Mouse (Mus musculus): Measurements from ENCODE around the gene Wfdc21.

Gene Wfdc21

GRCm38 (mm10) chr11:83746681-83747080 lies at the start of gene Wfdc21:
TSS of gene Wfdc21 (plus strand) at chr11:83746940.
- no peak within 1 kb of the TSS for H3K4me3 ChIP-seq (replicated peaks; ENCODE audit: low read length)
- H3K36me3 ChIP-seq (ENCODE audit: insufficient read depth, low read length), result no peaks in the 10 kb centered on the region
- H3K4me1 ChIP-seq (replicated peaks; ENCODE audit: low read depth, low read length), result no peaks in the 10 kb centered on the region
- TF ChIP-seq POU5F1 (IDR thresholded peaks at IDR 0.05; ENCODE audit: borderline replicate concordance, low read length) (no peak), NANOG (IDR thresholded peaks at IDR 0.05; ENCODE audit: borderline replicate concordance, low read length) (no peak), CTCF (conservative IDR thresholded peaks at IDR 0.05; ENCODE audit: low read length) (no peak)
- H3K9me3 ChIP-seq (ENCODE audit: low read length), result peaks cover 12% of the 10 kb centered on the region
- peaks cover 15% of the 10 kb centered on the region for H3K27me3 ChIP-seq (ENCODE audit: insufficient read depth, low read length)

GRCm38 (mm10) chr11:83703705-83704104 lies 43.0 kb upstream of the Wfdc21 start, which contains the start of gene Wfdc17:
TSS of gene Wfdc17 (plus strand) at chr11:83703991.
- no peaks in the 10 kb centered on the region for H3K9me3 ChIP-seq (ENCODE audit: low read length)
- H3K36me3 ChIP-seq (ENCODE audit: insufficient read depth, low read length), result no peaks in the 10 kb centered on the region
- TF ChIP-seq CTCF (conservative IDR thresholded peaks at IDR 0.05; ENCODE audit: low read length), result no peak
- TF ChIP-seq POU5F1 (IDR thresholded peaks at IDR 0.05; ENCODE audit: borderline replicate concordance, low read length), result no peak
- TF ChIP-seq NANOG (IDR thresholded peaks at IDR 0.05; ENCODE audit: borderline replicate concordance, low read length), result no peak
- H3K4me3 ChIP-seq (replicated peaks; ENCODE audit: low read length), result no peak within 1 kb of the TSS
- H3K4me1 ChIP-seq (replicated peaks; ENCODE audit: low read depth, low read length), result no peaks in the 10 kb centered on the region
- no peaks in the 10 kb centered on the region for H3K27me3 ChIP-seq (ENCODE audit: insufficient read depth, low read length)

DNA sequence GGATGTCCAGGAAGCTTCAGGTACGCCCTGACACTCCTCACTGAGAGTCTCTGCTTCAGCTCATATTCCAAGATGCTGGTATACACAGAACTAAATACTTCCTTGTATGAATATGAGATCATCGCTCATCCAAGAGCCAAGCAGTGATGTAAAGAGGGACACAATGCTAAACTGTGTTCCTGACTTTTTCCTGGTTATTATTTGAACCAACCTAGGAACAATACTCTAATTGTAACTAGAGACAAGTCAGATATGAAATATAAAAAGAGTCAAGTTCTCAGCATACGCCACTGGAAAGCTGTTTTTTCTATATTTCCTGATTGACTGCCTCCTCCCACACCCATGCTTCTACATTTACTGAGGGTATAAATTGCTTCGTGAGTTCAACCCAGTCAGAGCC lies 38.0 kb upstream of the Wfdc21 start, which contains the start of gene Wfdc18:
Wfdc18 (plus strand) TSS at position 301 of the 400 bp plus-strand sequence.
- H3K36me3 ChIP-seq (ENCODE audit: insufficient read depth, low read length), result no peaks in the 10 kb centered on the region
- H3K4me3 ChIP-seq (replicated peaks; ENCODE audit: low read length), result no peak within 1 kb of the TSS
- H3K9me3 ChIP-seq (ENCODE audit: low read length), result no peaks in the 10 kb centered on the region
- no peaks in the 10 kb centered on the region for H3K4me1 ChIP-seq (replicated peaks; ENCODE audit: low read depth, low read length)
- no peak for TF ChIP-seq CTCF (conservative IDR thresholded peaks at IDR 0.05; ENCODE audit: low read length)
- no peaks in the 10 kb centered on the region for H3K27me3 ChIP-seq (ENCODE audit: insufficient read depth, low read length)

DNA sequence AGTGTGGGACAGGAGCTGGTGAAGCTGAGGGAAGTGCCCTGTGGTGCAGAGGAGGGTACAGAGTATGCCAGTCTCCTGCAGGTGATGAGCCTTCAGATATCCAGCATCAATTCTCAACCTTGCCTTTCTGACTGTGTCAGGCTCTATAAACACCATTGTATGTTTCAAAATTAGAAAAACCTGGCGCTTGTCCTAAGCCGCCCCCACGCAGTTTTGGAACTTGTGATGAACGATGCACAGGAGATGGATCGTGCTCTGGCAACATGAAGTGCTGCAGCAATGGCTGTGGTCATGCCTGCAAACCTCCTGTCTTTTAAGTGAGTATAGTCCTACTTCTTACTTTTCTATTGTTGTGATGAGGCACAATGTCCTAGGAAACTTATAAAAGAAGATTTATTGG lies 37.1 kb upstream of the Wfdc21 start:
- Histone ChIP-seq H3K9me3 (ENCODE audit: low read length) (no peaks in the 10 kb centered on the region), H3K36me3 (ENCODE audit: insufficient read depth, low read length) (no peaks in the 10 kb centered on the region), H3K4me3 (replicated peaks; ENCODE audit: low read length) (no peak overlapping the region), H3K27me3 (ENCODE audit: insufficient read depth, low read length) (no peaks in the 10 kb centered on the region), H3K4me1 (replicated peaks; ENCODE audit: low read depth, low read length) (no peaks in the 10 kb centered on the region)
- TF ChIP-seq POU5F1 (IDR thresholded peaks at IDR 0.05; ENCODE audit: borderline replicate concordance, low read length) (no peak), CTCF (conservative IDR thresholded peaks at IDR 0.05; ENCODE audit: low read length) (no peak), NANOG (IDR thresholded peaks at IDR 0.05; ENCODE audit: borderline replicate concordance, low read length) (no peak)

GRCm38 (mm10) chr11:83712671-83713070 lies 34.1 kb upstream of the Wfdc21 start:
- no peaks in the 10 kb centered on the region for H3K27me3 ChIP-seq (ENCODE audit: insufficient read depth, low read length)
- H3K4me3 ChIP-seq (replicated peaks; ENCODE audit: low read length), result no peak overlapping the region
- no peaks in the 10 kb centered on the region for H3K36me3 ChIP-seq (ENCODE audit: insufficient read depth, low read length)
- no peaks in the 10 kb centered on the region for H3K4me1 ChIP-seq (replicated peaks; ENCODE audit: low read depth, low read length)
- TF ChIP-seq CTCF (conservative IDR thresholded peaks at IDR 0.05; ENCODE audit: low read length) (no peak), POU5F1 (IDR thresholded peaks at IDR 0.05; ENCODE audit: borderline replicate concordance, low read length) (no peak), NANOG (IDR thresholded peaks at IDR 0.05; ENCODE audit: borderline replicate concordance, low read length) (no peak)
- H3K9me3 ChIP-seq (ENCODE audit: low read length), result no peaks in the 10 kb centered on the region

DNA sequence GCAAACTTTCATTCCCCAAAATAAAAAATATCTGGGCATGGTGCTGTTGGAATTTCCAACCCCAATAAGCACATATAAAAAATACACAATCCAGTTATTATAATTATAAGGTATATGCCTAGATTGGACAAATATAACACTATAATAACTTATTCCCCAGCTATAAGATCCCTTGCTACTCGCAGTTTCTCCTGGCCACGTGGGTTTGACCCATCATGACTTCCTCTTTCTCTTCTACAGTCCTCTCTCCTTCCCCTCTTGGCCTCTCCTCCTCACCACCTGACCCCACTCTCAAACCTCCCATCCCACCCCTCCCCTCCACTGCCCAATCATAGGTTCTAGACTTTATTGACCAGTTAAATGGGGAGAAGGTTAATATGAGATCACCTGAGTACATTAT lies 32.8 kb upstream of the Wfdc21 start:
- Histone ChIP-seq H3K9me3 (ENCODE audit: low read length) (no peaks in the 10 kb centered on the region), H3K27me3 (ENCODE audit: insufficient read depth, low read length) (no peaks in the 10 kb centered on the region), H3K36me3 (ENCODE audit: insufficient read depth, low read length) (no peaks in the 10 kb centered on the region), H3K4me3 (replicated peaks; ENCODE audit: low read length) (no peak overlapping the region), H3K4me1 (replicated peaks; ENCODE audit: low read depth, low read length) (no peaks in the 10 kb centered on the region)
- no peak for TF ChIP-seq CTCF (conservative IDR thresholded peaks at IDR 0.05; ENCODE audit: low read length)
- TF ChIP-seq POU5F1 (IDR thresholded peaks at IDR 0.05; ENCODE audit: borderline replicate concordance, low read length), result no peak
- no peak for TF ChIP-seq NANOG (IDR thresholded peaks at IDR 0.05; ENCODE audit: borderline replicate concordance, low read length)

DNA sequence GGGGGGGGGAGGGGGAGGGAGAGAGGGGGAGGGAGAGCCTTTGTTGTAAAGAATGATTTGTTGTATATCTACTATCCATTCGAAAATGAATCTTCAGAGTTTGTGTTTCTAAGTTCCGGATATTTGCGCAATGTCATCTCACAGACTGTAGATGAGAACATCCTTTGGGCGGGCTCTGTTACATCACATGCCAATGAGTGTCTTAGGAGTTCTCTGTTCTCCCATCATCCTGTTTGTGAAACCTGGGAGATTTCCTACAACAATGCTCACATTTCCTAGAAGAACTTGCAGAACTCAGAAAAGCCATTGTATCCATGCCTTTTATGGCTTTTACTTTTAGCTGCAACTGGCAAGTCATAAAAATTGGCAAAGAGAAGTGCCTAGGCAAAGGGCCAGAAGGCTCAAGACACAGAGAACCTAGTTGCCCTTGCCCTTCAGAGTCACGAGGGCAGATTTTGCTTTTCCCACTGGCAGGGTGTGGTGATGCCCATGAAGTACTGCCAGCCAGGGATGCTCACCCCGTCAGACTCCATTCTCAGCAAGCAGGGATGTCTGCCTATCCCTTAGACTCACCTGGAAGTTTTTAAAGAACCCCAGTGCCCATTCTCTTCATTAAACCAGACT lies 29.6 kb upstream of the Wfdc21 start:
- no peaks in the 10 kb centered on the region for H3K36me3 ChIP-seq (ENCODE audit: insufficient read depth, low read length)
- H3K27me3 ChIP-seq (ENCODE audit: insufficient read depth, low read length), result no peaks in the 10 kb centered on the region
- H3K4me3 ChIP-seq (replicated peaks; ENCODE audit: low read length), result no peak overlapping the region
- no peaks in the 10 kb centered on the region for H3K9me3 ChIP-seq (ENCODE audit: low read length)
- TF ChIP-seq NANOG (IDR thresholded peaks at IDR 0.05; ENCODE audit: borderline replicate concordance, low read length) (no peak), CTCF (conservative IDR thresholded peaks at IDR 0.05; ENCODE audit: low read length) (no peak), POU5F1 (IDR thresholded peaks at IDR 0.05; ENCODE audit: borderline replicate concordance, low read length) (no peak)
- no peaks in the 10 kb centered on the region for H3K4me1 ChIP-seq (replicated peaks; ENCODE audit: low read depth, low read length)

- H3K4me3 ChIP-seq (replicated peaks; ENCODE audit: low read length), result no peak overlapping the region
- no peak for TF ChIP-seq NANOG (IDR thresholded peaks at IDR 0.05; ENCODE audit: borderline replicate concordance, low read length)
- TF ChIP-seq POU5F1 (IDR thresholded peaks at IDR 0.05; ENCODE audit: borderline replicate concordance, low read length), result no peak
- no peak for TF ChIP-seq CTCF (conservative IDR thresholded peaks at IDR 0.05; ENCODE audit: low read length)
These were observed 26.0 kb upstream of the Wfdc21 start for GRCm38 (mm10) chr11:83720766-83721165.

More at GRCm38 (mm10) chr11:83720766-83721165, 26.0 kb upstream of the Wfdc21 start:
- Histone ChIP-seq H3K36me3 (ENCODE audit: insufficient read depth, low read length) (no peaks in the 10 kb centered on the region), H3K4me1 (replicated peaks; ENCODE audit: low read depth, low read length) (no peaks in the 10 kb centered on the region), H3K27me3 (ENCODE audit: insufficient read depth, low read length) (no peaks in the 10 kb centered on the region), H3K9me3 (ENCODE audit: low read length) (no peaks in the 10 kb centered on the region)

Data from E14TG2a.4 (cell line).